Mouse (Mus musculus) kidney, adult 2 months (tissue): ENCODE data around the gene Mical3.

Source experiments
- CTCF ChIP-seq: fragments of 200-500 bp; conservative IDR thresholded peaks from 2 replicates; pipeline ENCODE4 v1.5.1; 2011; ENCODE audit warnings: low read depth, mild to moderate bottlenecking, control low read depth, low read length, moderate library complexity, mixed read lengths; ENCODE audit not compliant: insufficient read depth, insufficient read length
- POLR2A ChIP-seq: fragments of 200-500 bp; IDR thresholded peaks from one replicate; pipeline ENCODE4 v1.6.1; 2011; ENCODE audit warnings: low read depth, low read length, control low read depth

DNA sequence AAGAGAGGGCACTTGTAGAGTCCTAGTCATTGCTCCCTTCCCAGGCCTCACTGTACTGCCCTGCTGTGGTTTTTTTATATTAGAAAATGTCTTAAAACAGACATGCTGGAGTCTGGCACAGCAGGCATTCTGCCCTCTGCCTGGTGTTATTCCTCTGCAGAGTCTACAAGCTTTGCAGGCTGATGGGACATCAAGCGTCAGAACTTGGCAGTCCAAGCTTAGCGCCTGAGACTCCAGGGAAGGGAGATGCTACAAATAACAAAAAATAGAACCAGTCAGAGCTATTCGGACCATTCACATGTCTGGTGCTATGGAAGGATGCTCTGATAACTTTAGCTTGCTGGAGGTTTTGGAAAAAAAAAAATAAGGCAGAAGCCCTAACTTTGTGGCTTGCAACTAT, 144.6 kb downstream of the Mical3 start:
- no peak for TF ChIP-seq POLR2A
- TF ChIP-seq CTCF: no peak
